19 mouse cellular contexts compared by ENCODE assay signal in genomic region chr15:62215616-62216398, GRCm38 (mm10).
A peak's percentile ranks its signal among the peaks of the same experiment; 100 is the strongest.
DNase-seq lines count a peak whose midpoint lies in the region; ATAC-seq and TF ChIP-seq lines count a peak whose summit lies in the region.
"Had no signal": no experiment of that assay in that cellular context is flagged by ENCODE, and none has a peak within 500 bp of the region (broad histone marks: within the 10 kb centered on the region; RNA-seq: fewer than 3 reads in every experiment).

No protein-coding gene starts in this region.

- no peak; the same call in 1 of the 2 replicates for TF ChIP-seq RAD21 in CH12.LX (IDR thresholded peaks at IDR 0.05; ENCODE audit: low read depth, low read length)

- peak; percentile 63 for ATAC-seq in liver, embryonic 13.5 days (ENCODE audit: low read depth)
- no peak for ATAC-seq in kidney, embryonic 16.5 days (ENCODE audit: low FRiP score, low TSS enrichment)
- ATAC-seq in neural tube, embryonic 15.5 days (ENCODE audit: low FRiP score): no peak
- ATAC-seq: forebrain, embryonic 13.5 days had no signal

- peaks cover 55% of the 10 kb centered on the region for H3K79me2 ChIP-seq in CH12.LX (replicated peaks; ENCODE audit: control insufficient read depth, extremely low read depth, insufficient read depth, poor library complexity, severe bottlenecking)

- peak; percentile 47 for TF ChIP-seq POLR2A in CH12.LX (IDR thresholded peaks at IDR 0.05; ENCODE audit: low read depth, low read length)
- no peak for TF ChIP-seq POLR2A in brain, embryonic 14.5 days (IDR thresholded peaks at IDR 0.05; ENCODE audit: borderline replicate concordance, extremely low read depth, insufficient read depth, insufficient read length, poor library complexity, severe bottlenecking)

- 42% methylated on average over 8 of the region's 8 CpGs for WGBS in heart, embryonic 10.5 days
- WGBS in liver, embryonic 13.5 days (ENCODE audit: insufficient replicate concordance): 25% methylated on average over 8 of the region's 8 CpGs
- WGBS in kidney, embryonic 16.5 days: 57% methylated on average over 8 of the region's 8 CpGs
- 63% methylated on average over 8 of the region's 8 CpGs for WGBS in neural tube, embryonic 15.5 days

- peak overlapping the region; percentile 64 for H3K4me2 ChIP-seq in CH12.LX (ENCODE audit: insufficient read depth, low read depth, poor library complexity, severe bottlenecking)
- peak overlapping the region; percentile 8; the same call in 1 of the 2 replicates for H3K4me2 ChIP-seq in liver, embryonic 13.5 days
- H3K4me2 ChIP-seq in kidney, embryonic 16.5 days (replicated peaks; ENCODE audit: low read depth, low read length): no peak overlapping the region
- H3K4me2 ChIP-seq in neural tube, embryonic 15.5 days: no peak overlapping the region
- H3K4me2 ChIP-seq: forebrain, embryonic 13.5 days; hindbrain, embryonic 13.5 days had no signal

- H3K9ac ChIP-seq in CH12.LX (ENCODE audit: insufficient read depth, low read depth): peak overlapping the region; percentile 7; the same call in 1 of the 2 replicates
- H3K9ac ChIP-seq in liver, embryonic 13.5 days: peak overlapping the region; percentile 33; the same call in 1 of the 2 replicates
- no peak overlapping the region for H3K9ac ChIP-seq in kidney, embryonic 16.5 days (replicated peaks; ENCODE audit: low read length)
- no peak overlapping the region for H3K9ac ChIP-seq in neural tube, embryonic 15.5 days (replicated peaks)
- H3K9ac ChIP-seq: forebrain, embryonic 13.5 days; hindbrain, embryonic 13.5 days had no signal

- in situ Hi-C loops in CH12.LX (cut with MboI; ENCODE audit: low pct_ligation_motif_present, low pct_unique_long_range_greater_than_20kb, low sequenced_read_pairs): no loop called here

- H3K27me3 ChIP-seq in heart, embryonic 10.5 days (ENCODE audit: insufficient read depth, poor library complexity, severe bottlenecking): peaks cover 18% of the 10 kb centered on the region; the same call in 1 of the 2 replicates
- H3K27me3 ChIP-seq in CH12.LX (replicated peaks): no peaks in the 10 kb centered on the region
- H3K27me3 ChIP-seq in liver, embryonic 13.5 days: no peaks in the 10 kb centered on the region
- no peaks in the 10 kb centered on the region for H3K27me3 ChIP-seq in kidney, embryonic 16.5 days (ENCODE audit: insufficient read depth, low read length)
- H3K27me3 ChIP-seq in neural tube, embryonic 15.5 days (replicated peaks): no peaks in the 10 kb centered on the region
- H3K27me3 ChIP-seq: forebrain, embryonic 13.5 days; hindbrain, embryonic 13.5 days had no signal

- H3K4me1 ChIP-seq in heart, embryonic 10.5 days: peaks cover 13% of the 10 kb centered on the region
- peaks cover 33 to 81% of the 10 kb centered on the region in 2 experiments for H3K4me1 ChIP-seq in CH12.LX (ENCODE audit: control insufficient read depth in 1 of 2, insufficient read depth in 2 of 2)
- H3K4me1 ChIP-seq in liver, embryonic 13.5 days (replicated peaks): peaks cover 76% of the 10 kb centered on the region
- H3K4me1 ChIP-seq in kidney, embryonic 16.5 days (ENCODE audit: insufficient read depth, low read length): 0 out of 2 replicates have a peak, but pooled peaks cover 5% of the 10 kb centered on the region
- no peaks in the 10 kb centered on the region for H3K4me1 ChIP-seq in neural tube, embryonic 15.5 days
- H3K4me1 ChIP-seq: forebrain, embryonic 13.5 days had no signal

- TF ChIP-seq EP300 in CH12.LX (IDR thresholded peaks at IDR 0.05; ENCODE audit: low read length): peak; percentile 85

- no peaks in the 10 kb centered on the region for H3K9me3 ChIP-seq in heart, embryonic 10.5 days
- peaks cover 11% of the 10 kb centered on the region for H3K9me3 ChIP-seq in CH12.LX (replicated peaks; ENCODE audit: low read length)
- no peaks in the 10 kb centered on the region for H3K9me3 ChIP-seq in liver, embryonic 13.5 days (replicated peaks)
- no peaks in the 10 kb centered on the region for H3K9me3 ChIP-seq in kidney, embryonic 16.5 days (ENCODE audit: low read length)
- no peaks in the 10 kb centered on the region for H3K9me3 ChIP-seq in neural tube, embryonic 15.5 days (replicated peaks)
- H3K9me3 ChIP-seq: forebrain, embryonic 13.5 days; hindbrain, embryonic 13.5 days had no signal

- no peak overlapping the region for H3K4me3 ChIP-seq in heart, embryonic 10.5 days
- H3K4me3 ChIP-seq in CH12.LX (replicated peaks in 1 of 3; ENCODE audit: low read depth in 2 of 3, low read length in 2 of 3, poor library complexity in 1 of 3): no peak overlapping the region
- no peak overlapping the region for H3K4me3 ChIP-seq in liver, embryonic 13.5 days (replicated peaks)
- no peak overlapping the region for H3K4me3 ChIP-seq in kidney, embryonic 16.5 days (ENCODE audit: low read length)
- H3K4me3 ChIP-seq in neural tube, embryonic 15.5 days (replicated peaks): no peak overlapping the region
- H3K4me3 ChIP-seq: forebrain, embryonic 13.5 days; heart, adult 2 months; hindbrain, embryonic 13.5 days; left cerebral cortex, adult 2 months; myocyte had no signal

- DNase-seq in heart, embryonic 10.5 days (ENCODE audit: low spot score): peak; percentile 80
- no peak for DNase-seq in heart, adult 9 months (ENCODE audit: low spot score in 2 of 2)
- DNase-seq in CH12.LX (ENCODE audit: extremely low read depth): peak; percentile 88
- DNase-seq in brain, embryonic 14.5 days (ENCODE audit: low read depth): peak; percentile 30
- peak; percentile 51 for DNase-seq in liver, embryonic 13.5 days
- no peak for DNase-seq in layer of hippocampus, postnatal 25 days (ENCODE audit: extremely low spot score in 1 of 2, low spot score in 1 of 2)
- DNase-seq: cerebellum, adult 8-10 months; gastrocnemius, postnatal 25 days; kidney, adult 8-10 months; kidney, postnatal 36 days; lung, adult 2 months; thymus, postnatal 14 days had no signal

- 0 out of 2 replicates have a peak overlapping the region, but pooled peaks have one; percentile 6 for H3K27ac ChIP-seq in heart, embryonic 10.5 days
- peak overlapping the region; percentile 70 for H3K27ac ChIP-seq in CH12.LX (ENCODE audit: insufficient read depth, low read depth)
- H3K27ac ChIP-seq in liver, embryonic 13.5 days: peak overlapping the region; percentile 79
- no peak overlapping the region for H3K27ac ChIP-seq in kidney, embryonic 16.5 days (ENCODE audit: low read length)
- H3K27ac ChIP-seq in neural tube, embryonic 15.5 days (replicated peaks): no peak overlapping the region
- H3K27ac ChIP-seq: forebrain, embryonic 13.5 days; heart, adult 2 months; hindbrain, embryonic 13.5 days; left cerebral cortex, adult 2 months had no signal

- dilution Hi-C loops in CH12.LX (cut with MboI; ENCODE audit: extremely low pct_ligation_motif_present, extremely low pct_unique_long_range_greater_than_20kb, low sequenced_read_pairs): no loop called here

- no peak for TF ChIP-seq CTCF in CH12.LX (conservative IDR thresholded peaks at IDR 0.05 in 1 of 2, IDR thresholded peaks at IDR 0.05 in 1 of 2; ENCODE audit: low read depth in 2 of 2, low read length in 2 of 2)
- no peak for TF ChIP-seq CTCF in brain, embryonic 14.5 days (IDR thresholded peaks at IDR 0.05; ENCODE audit: borderline replicate concordance, extremely low read depth, insufficient read depth, insufficient read length)

- H3K36me3 ChIP-seq in heart, embryonic 10.5 days: no peaks in the 10 kb centered on the region
- H3K36me3 ChIP-seq in CH12.LX (replicated peaks in 1 of 2; ENCODE audit: control insufficient read depth in 1 of 2, insufficient read depth in 1 of 2, low read length in 1 of 2): peaks cover 55 to 98% of the 10 kb centered on the region in 2 experiments
- peaks cover 21% of the 10 kb centered on the region for H3K36me3 ChIP-seq in liver, embryonic 13.5 days
- 0 out of 2 replicates have a peak, but pooled peaks cover 5% of the 10 kb centered on the region for H3K36me3 ChIP-seq in kidney, embryonic 16.5 days (ENCODE audit: insufficient read depth, low read length)
- no peaks in the 10 kb centered on the region for H3K36me3 ChIP-seq in neural tube, embryonic 15.5 days
- H3K36me3 ChIP-seq: hindbrain, embryonic 13.5 days had no signal

TF ChIP-seq in CH12.LX, 34 proteins besides CTCF, POLR2A, EP300 and RAD21 (continues in another document):
- no peak for TF ChIP-seq PAX5 (IDR thresholded peaks at IDR 0.05; ENCODE audit: low read length)
- TF ChIP-seq TBP (conservative IDR thresholded peaks at IDR 0.05; ENCODE audit: low read depth, low read length): peak; percentile 78; the same call in 1 of the 2 replicates
- TF ChIP-seq ZNF384 (IDR thresholded peaks at IDR 0.05; ENCODE audit: low read depth, low read length): no peak
- TF ChIP-seq USF2 (conservative IDR thresholded peaks at IDR 0.05; ENCODE audit: low read depth, low read length): no peak
- TF ChIP-seq RCOR1 (conservative IDR thresholded peaks at IDR 0.05; ENCODE audit: low read depth, low read length): no peak
- no peak for TF ChIP-seq USF1 (IDR thresholded peaks at IDR 0.05; ENCODE audit: low read depth, low read length)
- TF ChIP-seq E2F4 (IDR thresholded peaks at IDR 0.05; ENCODE audit: insufficient replicate concordance, low read depth, low read length): no peak
- peak; percentile 89 for TF ChIP-seq ETS1 (conservative IDR thresholded peaks at IDR 0.05; ENCODE audit: low read depth, low read length)
- TF ChIP-seq UBTF (IDR thresholded peaks at IDR 0.05; ENCODE audit: low read depth, low read length): no peak
- peak; percentile 94 for TF ChIP-seq MAZ (IDR thresholded peaks at IDR 0.05; ENCODE audit: low read depth, low read length)
- TF ChIP-seq MAX (IDR thresholded peaks at IDR 0.05; ENCODE audit: low read length): peak; percentile 44; the same call in 1 of the 2 replicates
- TF ChIP-seq MXI1 (IDR thresholded peaks at IDR 0.05; ENCODE audit: low read depth, low read length): 0 out of 2 replicates have a peak, but pooled peaks have one; percentile 51
- no peak for TF ChIP-seq KAT2A (IDR thresholded peaks at IDR 0.05; ENCODE audit: insufficient replicate concordance, low read length)
- TF ChIP-seq SIN3A (IDR thresholded peaks at IDR 0.05; ENCODE audit: low read length): peak; percentile 69
- TF ChIP-seq HCFC1 (IDR thresholded peaks at IDR 0.05; ENCODE audit: low read depth, low read length): no peak; the same call in 1 of the 2 replicates
- TF ChIP-seq MYC (IDR thresholded peaks at IDR 0.05; ENCODE audit: low read depth, low read length): no peak
- no peak for TF ChIP-seq NRF1 (IDR thresholded peaks at IDR 0.05; ENCODE audit: low read depth, low read length)
- 0 out of 2 replicates have a peak, but pooled peaks have one; percentile 11 for TF ChIP-seq SMC3 (IDR thresholded peaks at IDR 0.05; ENCODE audit: low read depth, low read length)
- peak; percentile 80 for TF ChIP-seq POLR2AphosphoS2 (IDR thresholded peaks at IDR 0.05; ENCODE audit: low read depth, low read length)
- TF ChIP-seq GABPA (IDR thresholded peaks at IDR 0.05; ENCODE audit: insufficient replicate concordance, low read depth, low read length): no peak
- TF ChIP-seq IRF4 (IDR thresholded peaks at IDR 0.05; ENCODE audit: low read depth, low read length): peak; percentile 89
- 0 out of 2 replicates have a peak, but pooled peaks have one; percentile 22 for TF ChIP-seq JUND (conservative IDR thresholded peaks at IDR 0.05; ENCODE audit: low read depth, low read length)
- peak; percentile 93 for TF ChIP-seq TCF12 (IDR thresholded peaks at IDR 0.05; ENCODE audit: low read depth, low read length)

Comparison
In these comparisons a context has a peak if more than half of its experiments do, and no peak if none do; other contexts are left out.
1. DNase-seq: peak in heart, embryonic 10.5 days (single experiment), CH12.LX (single experiment), brain, embryonic 14.5 days (single experiment) and liver, embryonic 13.5 days (single experiment); none in heart, adult 9 months (0 of 2) and layer of hippocampus, postnatal 25 days (0 of 2).
2. H3K27ac ChIP-seq: peak in heart, embryonic 10.5 days (single experiment), CH12.LX (single experiment) and liver, embryonic 13.5 days (single experiment); none in kidney, embryonic 16.5 days (single experiment) and neural tube, embryonic 15.5 days (single experiment).
3. H3K4me2 ChIP-seq: peak in CH12.LX (single experiment) and liver, embryonic 13.5 days (single experiment); none in kidney, embryonic 16.5 days (single experiment) and neural tube, embryonic 15.5 days (single experiment).
4. H3K9ac ChIP-seq: peak in CH12.LX (single experiment) and liver, embryonic 13.5 days (single experiment); none in kidney, embryonic 16.5 days (single experiment) and neural tube, embryonic 15.5 days (single experiment).